In genomic region chr17:29716732-29717445, GRCm38 (mm10) we compare ENCODE assay signal across 8 mouse cellular contexts. TPM values are rescaled to one million over a fixed set of nuclear protein-coding genes. Genes with fewer than 3 reads are reported as not detected.
DNase-seq lines count a peak whose midpoint lies in the region; ATAC-seq and TF ChIP-seq lines count a peak whose summit lies in the region.

TSS of gene Ccdc167 (minus strand) at chr17:29717044.

- no peak for TF ChIP-seq POLR2A in olfactory bulb, adult 2 months (IDR thresholded peaks at IDR 0.05; ENCODE audit: insufficient read depth, low read depth, low read length)
- TF ChIP-seq POLR2A in thymus, adult 2 months (IDR thresholded peaks at IDR 0.05; ENCODE audit: control insufficient read depth, extremely low read depth, insufficient read depth, low read length, poor library complexity): peak; percentile 51; the same call in 1 of the 2 replicates

- H3K4me3 ChIP-seq in G1E (ENCODE audit: low read depth, low read length): peak within 1 kb of the TSS; percentile 79
- peak within 1 kb of the TSS; percentile 54 for H3K4me3 ChIP-seq in forebrain, embryonic 16.5 days (replicated peaks; ENCODE audit: low read length)
- peak within 1 kb of the TSS; percentile 68 for H3K4me3 ChIP-seq in layer of hippocampus, adult 2 months
- H3K4me3 ChIP-seq in lung, embryonic 14.5 days (ENCODE audit: low read depth, low read length): peak within 1 kb of the TSS; percentile 51
- H3K4me3 ChIP-seq in olfactory bulb, adult 2 months (ENCODE audit: insufficient read depth, low read depth, low read length): peak within 1 kb of the TSS; percentile 69
- peak within 1 kb of the TSS; percentile 91 for H3K4me3 ChIP-seq in thymus, adult 2 months (ENCODE audit: control insufficient read depth, insufficient read depth, low read length)

- peak; percentile 86 for DNase-seq in G1E (ENCODE audit: low spot score)
- peak; percentile 93 to 96 for DNase-seq in cerebellum, adult 18-20 months
- DNase-seq in heart, postnatal 36 days: peak; percentile 97 to 98
- peak; percentile 97 for DNase-seq in layer of hippocampus, adult 2 months (ENCODE audit: low spot score in 2 of 2)
- DNase-seq in lung, embryonic 14.5 days: peak; percentile 99
- peak; percentile 96 for DNase-seq in thymus, adult 2 months

- peak; percentile 90 for ATAC-seq in G1E (ENCODE audit: extremely low read depth, insufficient number of reproducible peaks, low FRiP score, poor library complexity, severe bottlenecking)
- peak; percentile 97 for ATAC-seq in forebrain, embryonic 16.5 days
- peak; percentile 94 for ATAC-seq in lung, embryonic 14.5 days (ENCODE audit: insufficient read depth)

- 6% methylated on average over 41 of the region's 41 CpGs for WGBS in forebrain, embryonic 16.5 days
- WGBS in lung, embryonic 14.5 days: 5% methylated on average over 41 of the region's 41 CpGs
- 5% methylated on average over 41 of the region's 41 CpGs for WGBS in olfactory bulb, adult 2 months
- WGBS in thymus, adult 2 months: 6% methylated on average over 41 of the region's 41 CpGs

- peak within 1 kb of the TSS; percentile 60 for H3K27ac ChIP-seq in forebrain, embryonic 16.5 days (ENCODE audit: low read length)
- H3K27ac ChIP-seq in layer of hippocampus, adult 2 months: peak within 1 kb of the TSS; percentile 83
- H3K27ac ChIP-seq in lung, embryonic 14.5 days (ENCODE audit: low read depth): peak within 1 kb of the TSS; percentile 62; the same call in 1 of the 2 replicates
- no peak within 1 kb of the TSS for H3K27ac ChIP-seq in olfactory bulb, adult 2 months (ENCODE audit: insufficient read depth, low read depth, low read length)
- no peak within 1 kb of the TSS for H3K27ac ChIP-seq in thymus, adult 2 months (ENCODE audit: control insufficient read depth, insufficient read depth, low read length)

- H3K9ac ChIP-seq in forebrain, embryonic 16.5 days (replicated peaks; ENCODE audit: low read depth, low read length): peak within 1 kb of the TSS; percentile 65
- H3K9ac ChIP-seq in lung, embryonic 14.5 days: peak within 1 kb of the TSS; percentile 56

- intact Hi-C loops in heart, postnatal 36 days (cut with DNase I): loop anchor here (5.0 kb wide), 1 partner anchor 100 kb away; no protein-coding TSS in a partner anchor

- no peaks in the 10 kb centered on the region; the same call in 1 of the 2 replicates for H3K27me3 ChIP-seq in G1E (ENCODE audit: insufficient read depth, low read length)
- H3K27me3 ChIP-seq in forebrain, embryonic 16.5 days (replicated peaks; ENCODE audit: control insufficient read depth, insufficient read depth, low read length): no peaks in the 10 kb centered on the region
- H3K27me3 ChIP-seq in lung, embryonic 14.5 days (ENCODE audit: insufficient read depth, low read length): no peaks in the 10 kb centered on the region
- H3K27me3 ChIP-seq in thymus, adult 2 months (ENCODE audit: control insufficient read depth, insufficient read depth, low read length): no peaks in the 10 kb centered on the region

- H3K36me3 ChIP-seq in G1E (replicated peaks): peaks cover 41% of the 10 kb centered on the region
- no peaks in the 10 kb centered on the region for H3K36me3 ChIP-seq in forebrain, embryonic 16.5 days (ENCODE audit: control insufficient read depth, insufficient read depth)
- no peaks in the 10 kb centered on the region for H3K36me3 ChIP-seq in lung, embryonic 14.5 days (ENCODE audit: insufficient read depth)
- no peaks in the 10 kb centered on the region for H3K36me3 ChIP-seq in thymus, adult 2 months (ENCODE audit: control insufficient read depth, insufficient read depth, low read length)

- peak within 1 kb of the TSS; percentile 94 for H3K4me2 ChIP-seq in forebrain, embryonic 16.5 days (ENCODE audit: low read length)
- peak within 1 kb of the TSS; percentile 94 for H3K4me2 ChIP-seq in lung, embryonic 14.5 days

- H3K9me3 ChIP-seq in G1E (replicated peaks): no peaks in the 10 kb centered on the region
- no peaks in the 10 kb centered on the region for H3K9me3 ChIP-seq in forebrain, embryonic 16.5 days (ENCODE audit: control insufficient read depth, low read length)
- H3K9me3 ChIP-seq in lung, embryonic 14.5 days (ENCODE audit: low read depth, low read length): no peaks in the 10 kb centered on the region

- no peak for TF ChIP-seq CTCF in G1E (IDR thresholded peaks at IDR 0.05; ENCODE audit: low read depth, low read length)
- TF ChIP-seq CTCF in layer of hippocampus, adult 2 months (conservative IDR thresholded peaks at IDR 0.05): no peak
- TF ChIP-seq CTCF in lung, embryonic 14.5 days (IDR thresholded peaks at IDR 0.05; ENCODE audit: low read depth): no peak
- no peak for TF ChIP-seq CTCF in olfactory bulb, adult 2 months (IDR thresholded peaks at IDR 0.05; ENCODE audit: insufficient read depth, low read depth, low read length)
- TF ChIP-seq CTCF in thymus, adult 2 months (IDR thresholded peaks at IDR 0.05; ENCODE audit: borderline replicate concordance, control insufficient read depth, extremely low read depth, insufficient read depth, low read length, poor library complexity): no peak

- H3K4me1 ChIP-seq in G1E (ENCODE audit: insufficient read depth, low read depth, low read length): peaks cover 45% of the 10 kb centered on the region
- H3K4me1 ChIP-seq in forebrain, embryonic 16.5 days (replicated peaks; ENCODE audit: control insufficient read depth, insufficient read depth, low read length): peaks cover 41% of the 10 kb centered on the region
- peaks cover 13% of the 10 kb centered on the region for H3K4me1 ChIP-seq in lung, embryonic 14.5 days (ENCODE audit: insufficient read depth)
- H3K4me1 ChIP-seq in olfactory bulb, adult 2 months (ENCODE audit: control insufficient read depth, insufficient read depth, low read length): peaks cover 6% of the 10 kb centered on the region
- H3K4me1 ChIP-seq in thymus, adult 2 months (replicated peaks; ENCODE audit: control insufficient read depth, insufficient read depth, low read length): peaks cover 18% of the 10 kb centered on the region

RNA-seq across cellular contexts. Expression of gene Ccdc167, which starts in this region (rescaled TPM):
- total RNA-seq in G1E (2014; fragmentation: Nextera tagmentation) (13.2 and 19.4 TPM in 2 replicates), G1E (2017) (13.5 and 16.3 TPM in 2 replicates)
- polyA plus RNA-seq in G1E (2012): 6.3 and 8.7 TPM in 2 replicates
- 9.3 and 11.6 TPM in 2 replicates for polyA plus RNA-seq in forebrain, embryonic 16.5 days (2015; fragmentation: Nextera tagmentation; extraction: Ambion mirVana)
- total RNA-seq in heart, postnatal 36 days (2021): 10 to 100 TPM; 11.0 to 11.6 TPM
- total RNA-seq in layer of hippocampus, adult 2 months (2021): 10 to 100 TPM; 26.6 TPM
- polyA plus RNA-seq in lung, embryonic 14.5 days (2014; fragmentation: Nextera tagmentation; extraction: Ambion mirVana): 18.2 and 18.4 TPM in 2 replicates
- polyA plus RNA-seq in olfactory bulb, adult 2 months (2012; ENCODE audit: insufficient read depth, insufficient read length, low replicate concordance, missing spikeins): not detected in 2 replicates
- polyA plus RNA-seq in thymus, adult 2 months (2012; rRNA removed): 15.1 and 17.7 TPM in 2 replicates

Comparison
In these comparisons a context has a peak if more than half of its experiments do, and no peak if none do; other contexts are left out.
1. H3K27ac ChIP-seq: peak in forebrain, embryonic 16.5 days (single experiment), layer of hippocampus, adult 2 months (single experiment) and lung, embryonic 14.5 days (single experiment); none in olfactory bulb, adult 2 months (single experiment) and thymus, adult 2 months (single experiment).
2. Peak in every context shown above with its lines, with median percentiles within 50 percentile points of each other: ATAC-seq, DNase-seq and H3K4me3 ChIP-seq.